Mouse (Mus musculus) gastrocnemius, postnatal 25 days (tissue): ENCODE data around the gene Soat2. TPM values are rescaled to one million over a fixed set of nuclear protein-coding genes. Genes with fewer than 3 reads are reported as not detected.

Experiments
- DNase-seq: peaks from one replicate; pipeline ENCODE4 v3.0.0; 2022
- total RNA-seq, 2 experiments: library from RNA; stranded (reverse); gene quantifications; 1 replicate in 1 of 2; 2 replicates in 1 of 2; pipeline ENCODE4 v1.2.3; 2021

The Soat2 gene
- total RNA-seq, 2 experiments from 2014 or later: 0.16 TPM; not detected in 1

DNA sequence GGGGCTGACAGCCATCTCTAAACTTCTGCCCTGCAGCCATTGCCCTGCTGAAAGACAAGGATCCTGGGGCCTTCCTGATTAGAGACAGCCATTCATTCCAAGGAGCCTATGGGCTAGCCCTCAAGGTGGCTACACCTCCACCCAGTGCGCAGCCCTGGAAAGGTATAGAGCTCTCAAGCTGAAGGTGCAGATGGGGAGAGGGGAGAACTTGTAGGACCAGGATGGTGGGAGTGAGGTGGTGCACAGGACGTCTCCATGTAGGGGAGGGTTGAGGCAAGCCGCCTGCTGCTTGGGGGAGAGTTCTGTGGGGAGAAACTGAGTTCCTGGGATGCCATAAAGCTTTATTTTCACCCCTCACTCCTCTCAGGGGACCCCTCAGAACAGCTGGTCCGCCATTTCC, 36.7 kb upstream of the Soat2 start:
- DNase-seq: no peak

DNA sequence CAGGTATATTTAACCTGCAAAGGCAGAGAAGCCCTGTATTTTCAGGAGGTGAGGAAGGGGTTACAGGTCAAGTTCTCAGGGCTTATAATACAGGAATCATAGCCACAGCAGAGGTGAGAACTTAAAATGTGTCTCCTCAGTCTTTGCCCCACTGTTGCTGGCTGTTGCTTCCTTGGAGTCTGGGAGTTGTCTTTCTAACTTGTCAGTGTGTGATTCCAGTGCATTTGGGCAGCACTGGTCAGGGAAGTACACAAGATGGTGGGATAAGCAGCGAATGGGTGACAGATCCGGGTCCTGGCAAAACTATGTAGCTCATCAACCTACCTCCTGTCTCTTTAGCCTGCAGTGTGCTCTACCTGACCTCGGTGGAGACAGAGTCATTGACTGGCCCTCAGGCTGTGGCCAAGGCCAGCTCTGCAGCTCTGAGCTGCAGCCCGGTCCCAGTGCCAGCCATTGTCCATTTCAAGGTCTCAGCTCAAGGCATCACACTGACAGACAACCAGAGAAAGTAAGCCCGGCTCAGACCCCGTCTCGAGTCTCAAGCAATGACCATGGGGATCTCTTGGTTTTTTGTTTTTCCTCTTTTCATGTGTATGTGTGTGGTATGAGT, 35.6 kb upstream of the Soat2 start:
- DNase-seq: no peak

DNA sequence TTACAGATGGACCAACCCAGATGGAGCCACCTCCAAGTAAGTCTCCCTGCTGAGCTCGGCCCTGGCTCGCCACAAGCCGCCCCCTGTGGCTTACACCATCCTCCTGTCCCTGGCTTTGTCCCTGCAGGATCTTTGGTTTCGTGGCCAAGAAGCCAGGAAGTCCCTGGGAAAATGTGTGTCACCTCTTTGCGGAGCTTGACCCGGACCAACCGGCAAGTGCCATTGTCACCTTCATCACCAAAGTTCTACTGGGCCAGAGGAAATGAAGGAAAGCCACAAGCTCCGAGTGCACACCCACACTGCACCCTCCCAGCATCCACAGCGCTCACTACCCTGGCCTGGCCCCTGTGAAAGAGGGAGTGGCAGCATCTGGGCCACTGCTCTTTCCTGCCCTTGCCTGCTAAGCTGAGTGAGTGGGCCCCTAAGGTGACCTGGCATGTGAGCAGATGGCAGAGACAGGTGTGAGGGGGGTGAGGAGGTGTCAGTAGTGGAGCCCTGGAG, 34.5 kb upstream of the Soat2 start:
- DNase-seq: no peak

DNA sequence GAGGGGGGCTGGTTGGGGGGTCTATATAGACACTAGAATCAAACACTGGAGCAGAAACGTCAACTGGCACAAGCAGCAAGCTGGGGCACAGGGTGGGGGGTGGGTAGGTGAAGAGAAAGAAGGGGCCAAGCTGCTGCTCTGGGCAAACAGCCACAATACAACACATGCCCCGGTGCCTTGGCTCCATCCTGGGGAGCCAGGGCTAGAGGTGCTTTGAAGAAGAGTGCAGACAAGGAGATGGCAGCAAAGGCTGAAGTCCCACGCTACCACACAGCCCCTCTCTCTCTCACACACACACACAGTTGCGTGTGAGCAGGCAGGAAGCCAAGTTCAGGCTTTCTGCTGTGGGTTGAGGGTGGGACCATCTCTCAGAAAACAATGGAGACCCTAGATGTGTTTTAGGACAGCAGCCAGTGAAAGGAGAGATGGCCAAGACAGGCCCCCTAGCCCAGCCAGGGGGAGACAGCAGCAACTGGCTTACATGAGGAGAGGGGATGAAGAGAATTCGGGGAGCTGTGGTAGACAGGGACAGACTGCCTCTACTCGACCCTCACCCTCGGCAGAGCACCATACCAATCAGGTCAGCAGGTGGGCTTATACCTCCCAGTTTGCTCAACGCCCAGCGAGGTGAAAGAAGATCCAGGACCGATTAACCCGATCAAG, 33.4 kb upstream of the Soat2 start:
- no peak for DNase-seq

DNA sequence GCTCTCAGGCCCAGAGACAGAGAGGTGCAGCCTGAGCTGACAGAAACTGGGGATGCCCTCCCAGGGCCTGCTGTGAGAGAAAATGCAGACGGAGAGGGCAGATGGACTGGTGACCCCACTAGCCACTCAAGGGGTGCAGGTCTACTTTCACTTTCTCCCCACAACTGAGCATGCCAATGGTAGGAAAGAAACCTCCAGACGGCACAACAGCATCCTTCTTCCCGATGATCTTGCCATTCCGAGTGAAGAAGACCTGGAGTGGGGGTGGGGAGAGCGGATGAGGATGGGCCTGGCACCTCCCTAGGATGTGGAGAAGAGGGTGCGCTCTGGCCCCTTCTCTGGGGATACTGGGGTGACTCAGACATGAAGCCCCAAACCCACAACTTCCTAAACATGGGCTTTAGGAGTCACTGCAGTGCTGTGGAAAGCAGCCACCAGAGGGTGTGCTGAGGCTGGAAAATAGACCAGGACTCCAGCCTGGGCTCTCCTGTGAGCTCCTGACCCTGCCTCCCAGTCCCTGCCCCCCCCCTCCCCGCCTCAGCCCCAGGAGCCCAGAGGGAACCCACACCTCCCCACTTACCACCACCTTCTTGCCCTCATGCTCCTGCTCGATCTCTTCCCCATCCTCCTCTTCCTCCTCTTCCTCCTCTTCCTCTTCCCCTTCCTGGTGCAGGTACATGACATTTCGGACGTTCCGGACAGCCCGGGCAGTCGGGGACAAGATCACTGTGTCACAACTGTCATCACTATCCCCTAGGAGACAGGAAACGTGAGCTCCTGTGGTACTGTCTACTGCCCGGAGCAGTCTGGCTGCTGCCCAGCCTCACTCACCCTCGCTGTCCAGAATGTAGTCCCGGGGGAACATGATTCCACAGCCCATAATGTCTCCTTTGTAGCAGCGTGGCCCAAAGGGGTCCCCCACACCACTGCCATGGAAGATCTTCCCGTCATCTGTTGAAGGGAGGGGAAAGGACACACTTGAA, 32.6 kb upstream of the Soat2 start:
- DNase-seq: peak; percentile 49

DNA sequence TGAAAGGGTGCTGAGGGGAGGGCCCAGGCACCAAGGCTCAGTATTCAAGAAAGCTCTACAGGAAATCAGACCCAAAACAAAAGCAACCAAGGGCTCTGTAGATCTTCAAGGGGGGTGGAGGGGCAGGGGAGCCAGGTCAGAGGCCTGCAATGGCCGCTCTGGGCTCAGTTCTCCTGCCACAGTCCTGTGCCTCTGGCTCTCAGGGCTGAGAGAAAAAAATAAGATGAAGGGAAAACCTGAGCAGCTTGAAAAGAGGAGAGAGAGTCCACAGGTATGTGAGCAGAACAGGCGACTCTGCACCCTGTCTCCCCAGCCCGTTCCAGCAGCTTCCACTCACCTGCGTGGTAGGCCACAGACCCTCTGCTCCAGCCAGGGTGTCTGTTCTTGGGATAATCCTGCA, 31.7 kb upstream of the Soat2 start:
- DNase-seq: no peak

DNA sequence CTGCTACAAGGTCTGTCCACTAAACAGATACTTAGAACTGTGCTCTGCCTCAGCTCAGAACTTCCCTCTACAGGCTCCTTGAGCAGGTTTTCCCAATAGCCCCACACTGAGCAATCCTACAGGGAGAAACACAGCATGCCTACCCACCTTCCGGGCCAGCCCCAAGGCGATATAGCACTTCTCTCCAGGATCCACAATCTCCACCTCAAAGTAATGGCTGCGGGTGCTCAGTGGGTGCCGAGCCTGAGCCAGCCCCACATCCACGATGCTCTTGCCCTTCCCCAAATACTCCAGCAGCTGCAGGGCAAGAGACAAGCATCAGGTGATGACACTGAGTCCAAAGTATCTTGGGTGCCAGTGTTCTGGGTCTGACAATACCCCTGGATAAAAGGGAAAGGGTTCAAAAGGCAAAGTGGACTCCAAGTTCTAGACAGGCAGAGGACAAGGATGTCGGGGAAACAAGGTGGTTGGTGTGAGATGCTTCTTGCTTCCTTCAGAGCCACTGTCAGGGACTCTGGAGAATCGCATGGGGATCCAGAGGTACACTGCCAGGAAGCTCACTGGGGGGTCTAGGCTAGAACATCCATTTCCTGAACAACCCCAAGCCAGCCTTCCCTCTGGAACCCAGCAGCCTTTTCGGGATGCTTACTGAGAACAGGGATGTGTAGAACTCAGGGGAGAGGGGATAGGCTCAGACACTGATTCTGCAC, 31.1 kb upstream of the Soat2 start:
- no peak for DNase-seq

DNA sequence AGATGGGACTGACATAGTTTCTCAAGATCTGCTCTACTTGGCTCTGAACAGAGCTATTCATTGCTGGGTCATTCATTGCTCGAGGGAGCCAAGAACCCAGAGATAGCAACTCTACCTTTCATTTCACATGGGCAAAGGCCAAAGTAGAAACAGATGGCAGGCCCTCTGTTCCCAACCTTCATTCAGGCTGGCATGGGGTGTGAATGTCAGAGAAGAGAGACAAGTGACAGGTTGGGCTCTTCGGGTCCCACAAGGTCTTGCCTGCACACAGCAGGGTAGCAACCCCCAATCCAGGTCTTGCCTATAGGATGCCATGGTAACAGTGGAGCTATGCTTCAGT, 30.5 kb upstream of the Soat2 start:
- no peak for DNase-seq

DNA sequence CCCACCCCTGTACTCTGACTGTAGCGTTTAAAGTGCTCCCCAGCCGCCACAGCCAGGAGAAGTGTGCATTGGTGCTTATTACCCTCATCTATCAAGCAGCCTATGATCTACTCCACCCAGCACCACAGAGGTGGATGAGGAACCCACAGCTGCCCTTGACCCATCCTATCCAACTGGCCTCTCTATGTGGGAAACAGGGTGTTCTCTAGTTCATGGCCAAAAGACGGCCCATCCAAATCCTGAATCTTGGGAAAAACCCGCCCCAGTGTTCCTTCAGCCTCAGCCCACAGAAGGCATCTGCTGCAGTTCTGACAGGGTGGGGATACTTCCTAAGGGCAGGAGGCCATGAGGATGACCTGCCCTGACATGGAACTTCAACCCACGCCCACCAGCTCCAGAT, 29.8 kb upstream of the Soat2 start:
- DNase-seq: peak; percentile 77

DNA sequence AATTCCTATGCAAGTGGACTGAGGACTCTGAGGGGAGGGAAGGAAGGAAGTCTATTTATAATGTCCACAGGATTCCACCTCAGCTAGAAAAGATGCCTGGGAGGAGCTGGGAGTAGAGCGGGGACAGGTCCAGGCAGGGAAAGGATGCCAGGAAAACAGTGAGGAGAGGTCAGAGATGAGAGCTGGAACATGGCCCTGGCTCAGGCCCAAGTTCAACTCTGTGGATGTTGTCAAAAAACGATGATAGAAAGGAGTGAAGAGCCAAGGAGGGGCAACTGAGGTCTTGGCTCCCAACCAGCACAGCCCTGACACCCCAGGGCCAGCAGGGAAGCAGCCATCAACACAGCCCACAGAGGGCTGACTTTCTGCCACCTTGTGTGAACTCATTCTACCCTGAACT, 24.0 kb upstream of the Soat2 start:
- peak; percentile 55 for DNase-seq

DNA sequence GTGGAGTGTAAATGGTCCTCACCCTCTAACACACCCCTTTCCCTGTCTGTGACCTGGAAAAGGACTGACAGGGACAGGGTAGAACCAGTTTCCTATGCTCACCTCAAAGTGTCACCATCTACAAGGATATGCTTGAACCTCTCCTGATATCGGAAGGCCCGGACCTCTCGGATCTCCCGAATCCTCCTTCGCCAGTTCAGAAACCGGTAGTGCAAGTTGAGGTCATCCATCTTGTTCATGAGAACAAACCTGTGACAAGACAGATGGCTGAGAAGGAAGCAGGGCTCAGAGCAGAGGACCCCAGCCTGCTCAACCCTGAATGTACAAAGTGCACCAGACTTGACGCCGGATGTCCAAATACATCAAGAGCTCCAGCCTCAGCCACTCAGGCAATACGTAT, 17.0 kb upstream of the Soat2 start:
- DNase-seq: no peak

DNA sequence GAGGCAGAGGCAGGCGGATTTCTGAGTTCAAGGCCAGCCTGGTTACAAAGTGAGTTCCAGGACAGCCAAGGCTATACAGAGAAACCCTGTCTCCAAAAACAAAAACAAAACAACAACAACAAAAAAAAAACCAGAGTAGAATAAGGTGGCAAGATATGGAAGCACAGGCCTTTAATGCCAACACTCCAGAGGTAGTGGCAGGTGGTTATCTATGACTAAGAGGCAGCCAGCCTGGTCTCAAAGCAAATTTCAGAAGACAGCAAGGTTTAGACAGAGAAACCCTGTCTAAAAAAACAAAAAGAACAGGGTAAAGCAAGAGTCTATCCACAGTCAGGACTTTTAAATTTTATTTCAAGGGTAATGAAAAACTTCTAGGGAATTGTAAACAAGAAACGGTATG, 15.6 kb upstream of the Soat2 start:
- DNase-seq: no peak

DNA sequence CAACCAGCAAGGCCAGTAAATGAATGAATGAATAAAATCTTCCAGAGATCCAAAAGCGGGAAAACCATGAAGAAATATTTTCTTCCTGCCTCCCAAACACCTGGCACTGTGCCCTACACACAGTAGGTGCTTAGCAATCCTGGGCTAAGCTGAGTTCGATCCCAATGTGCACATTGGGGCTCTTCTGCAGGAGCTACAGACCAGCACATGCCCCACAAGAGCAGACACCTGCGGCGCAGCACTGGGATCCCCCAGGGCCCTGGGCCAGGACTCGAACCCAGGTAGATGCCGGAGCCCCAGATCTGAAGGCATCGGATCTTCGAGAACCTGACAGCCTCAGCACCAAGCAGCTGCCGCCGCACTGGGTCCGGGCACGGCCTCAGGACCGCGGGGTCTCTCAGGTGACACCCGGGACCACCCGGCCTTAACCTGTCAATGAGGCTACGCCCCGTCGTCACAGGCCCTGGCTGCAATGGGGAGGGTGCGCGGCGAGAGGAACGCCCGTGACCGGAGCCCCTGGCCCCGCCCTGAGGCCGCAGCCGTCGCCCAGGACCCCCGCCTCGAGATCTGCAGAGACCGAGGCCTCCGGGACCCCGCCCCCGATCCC, 14.7 kb upstream of the Soat2 start:
- DNase-seq: no peak

DNA sequence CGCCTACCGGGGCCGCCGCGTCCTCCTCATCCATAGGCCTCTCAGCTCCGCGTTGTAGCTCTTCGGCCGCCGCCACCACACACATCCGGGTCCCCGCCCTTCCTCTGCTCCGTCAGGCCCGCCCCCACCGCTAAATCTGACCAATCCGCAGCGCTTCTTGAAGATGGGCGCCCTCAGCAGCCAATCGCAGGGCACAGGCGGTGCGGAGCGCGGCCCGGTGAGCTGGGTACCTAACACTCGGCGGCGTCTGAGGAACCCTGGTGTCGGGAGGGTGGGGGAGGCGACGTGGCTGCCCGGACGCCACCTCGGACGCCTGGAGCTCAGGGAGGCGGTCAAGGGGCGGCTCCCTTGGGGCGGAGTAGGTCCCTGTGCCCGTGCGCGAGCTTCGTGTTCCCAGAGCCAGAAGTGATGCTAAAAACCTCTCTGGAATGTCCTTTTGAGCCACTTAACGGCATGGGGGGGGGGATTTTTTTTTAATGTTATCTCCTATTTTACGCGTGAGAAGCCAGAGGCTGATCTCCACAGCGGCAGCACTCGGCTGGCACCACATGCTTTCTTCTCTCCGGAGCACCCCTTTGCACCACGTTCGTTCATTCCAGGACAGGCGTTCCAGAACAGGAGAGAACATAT, 14.1 kb upstream of the Soat2 start, which contains the start of gene Spryd3:
Gene Spryd3 (minus strand): TSS at position 106 of the 630 bp plus-strand sequence.
- DNase-seq: peak; percentile 97

DNA sequence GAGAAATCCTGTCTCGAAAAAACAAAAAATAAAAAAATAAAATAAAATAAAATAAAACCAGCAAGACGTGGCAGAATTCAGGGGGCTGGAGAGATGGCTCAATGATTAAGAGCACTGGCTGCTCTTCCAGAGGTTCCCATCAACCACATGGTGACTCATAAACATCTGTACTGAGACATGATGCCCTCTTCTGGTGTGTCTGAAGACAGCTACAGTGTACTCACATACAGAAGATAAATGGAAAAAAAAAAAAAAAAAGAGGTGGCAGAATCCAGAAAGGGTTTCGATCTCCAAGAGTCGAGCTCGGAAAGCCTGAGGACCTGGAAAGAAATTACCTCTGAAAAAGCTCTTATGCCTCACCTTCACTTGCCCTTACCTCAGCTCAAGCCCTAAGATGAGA, 9.2 kb upstream of the Soat2 start:
- DNase-seq: no peak

DNA sequence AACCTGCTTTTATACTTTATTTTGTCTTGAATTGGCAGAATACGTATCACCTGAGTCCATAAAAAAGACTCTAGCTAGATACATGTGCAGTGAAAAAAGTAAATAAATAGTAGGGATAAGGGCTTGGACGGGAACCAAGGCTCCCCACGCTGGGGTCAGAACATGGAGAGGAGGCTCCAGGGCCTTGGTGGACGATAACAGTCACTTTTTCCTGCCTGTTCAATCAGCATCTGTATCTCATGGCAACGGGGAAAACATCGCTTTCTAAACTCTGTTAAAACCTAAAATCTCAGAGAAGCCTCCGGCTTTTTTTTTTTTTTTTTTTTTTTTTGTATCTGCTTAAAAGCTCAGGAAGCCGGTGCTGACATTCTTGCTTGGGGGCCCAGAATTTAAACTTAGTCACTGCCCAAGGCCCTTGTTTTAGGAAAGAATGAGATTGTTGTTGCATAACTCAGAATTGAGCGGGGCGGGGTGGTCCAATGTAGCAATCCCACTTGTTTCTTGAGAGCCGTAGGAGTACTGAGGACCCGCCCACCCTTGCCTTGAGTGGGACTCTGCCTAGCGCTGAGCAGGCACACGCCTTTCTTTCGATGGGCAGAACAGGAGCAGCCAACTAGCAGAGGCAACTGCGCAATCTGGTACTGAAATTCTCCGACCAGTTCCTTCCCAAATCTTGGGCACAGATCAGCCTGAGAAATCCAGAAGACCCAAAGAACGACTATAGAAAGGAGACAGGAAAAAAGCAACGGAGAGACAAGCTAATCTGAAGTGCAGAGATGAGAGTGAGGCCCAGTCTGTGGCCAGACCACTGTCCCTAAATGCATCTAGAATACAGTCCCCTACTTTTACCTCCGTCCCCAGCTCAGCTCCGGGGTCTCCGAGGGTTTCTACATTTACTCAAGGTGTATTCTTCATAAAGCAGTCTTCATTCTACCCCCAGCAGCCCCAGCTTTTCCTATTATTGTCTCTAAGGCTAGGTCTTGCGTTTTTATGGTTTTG, 7.1 kb upstream of the Soat2 start:
- DNase-seq: peak; percentile 68

DNA sequence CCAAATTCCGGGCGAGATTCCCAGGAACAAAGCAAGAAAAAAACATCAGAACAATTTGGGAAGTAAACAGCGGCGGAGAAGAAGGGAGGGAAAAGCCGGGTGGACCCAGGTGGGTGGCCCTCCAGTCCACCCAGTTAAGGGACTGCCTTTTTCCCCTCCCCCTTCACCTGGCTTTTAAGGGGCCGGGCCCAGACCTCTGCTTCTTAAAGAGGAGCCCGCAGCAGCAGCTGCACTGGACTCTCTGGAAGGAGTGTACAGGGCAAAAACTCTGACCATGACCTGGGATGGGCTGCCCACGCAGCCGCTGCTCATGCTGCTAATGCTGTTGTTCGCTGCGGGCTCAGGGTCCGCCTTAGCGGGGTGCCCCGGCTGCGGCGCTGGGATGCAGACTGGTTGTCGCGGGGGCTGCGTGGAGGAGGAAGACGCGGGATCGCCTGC, 6.0 kb upstream of the Soat2 start, which contains the start of gene Igfbp6:
Gene Igfbp6 (plus strand): TSS at position 89 of the 438 bp plus-strand sequence.
- DNase-seq: peak; percentile 59

DNA sequence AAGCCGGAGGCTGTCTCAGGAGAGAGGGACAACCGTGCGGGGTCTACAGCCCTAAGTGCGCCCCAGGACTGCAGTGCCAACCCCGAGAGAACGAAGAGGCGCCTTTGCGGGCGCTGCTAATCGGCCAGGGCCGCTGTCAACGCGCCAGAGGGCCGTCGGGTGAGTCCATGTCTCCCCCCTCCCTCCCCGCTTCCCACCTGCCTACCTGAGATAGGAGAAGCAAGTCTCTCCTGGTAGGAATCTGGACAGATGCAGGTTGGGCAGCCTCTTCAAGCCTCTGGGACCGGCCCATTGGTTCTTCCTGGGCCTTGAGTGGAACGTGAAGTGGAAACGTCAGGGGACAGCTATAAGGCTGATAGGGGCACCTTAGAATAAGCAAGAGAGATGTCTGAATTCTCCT, 5.6 kb upstream of the Soat2 start:
- DNase-seq: no peak

DNA sequence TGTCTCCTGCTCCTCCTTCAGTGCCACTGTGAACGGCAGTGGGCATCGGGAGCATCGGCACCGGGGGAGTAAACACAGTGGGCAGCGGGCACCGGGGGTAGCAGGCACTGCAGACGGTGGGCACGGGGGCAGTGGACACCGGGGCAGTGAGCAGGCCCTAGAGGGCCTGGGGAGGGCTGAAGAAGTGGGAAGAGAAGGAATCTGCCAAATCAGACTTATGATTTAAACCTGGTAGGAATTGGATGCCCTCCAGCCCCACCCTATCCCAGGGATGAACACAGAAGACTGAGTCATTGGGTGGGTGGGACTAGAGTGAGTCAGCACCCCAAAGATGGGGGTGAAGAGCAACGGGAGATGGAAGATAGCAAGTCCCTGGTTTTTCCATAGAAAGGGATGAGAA, 5.0 kb upstream of the Soat2 start:
- peak; percentile 69 for DNase-seq

DNA sequence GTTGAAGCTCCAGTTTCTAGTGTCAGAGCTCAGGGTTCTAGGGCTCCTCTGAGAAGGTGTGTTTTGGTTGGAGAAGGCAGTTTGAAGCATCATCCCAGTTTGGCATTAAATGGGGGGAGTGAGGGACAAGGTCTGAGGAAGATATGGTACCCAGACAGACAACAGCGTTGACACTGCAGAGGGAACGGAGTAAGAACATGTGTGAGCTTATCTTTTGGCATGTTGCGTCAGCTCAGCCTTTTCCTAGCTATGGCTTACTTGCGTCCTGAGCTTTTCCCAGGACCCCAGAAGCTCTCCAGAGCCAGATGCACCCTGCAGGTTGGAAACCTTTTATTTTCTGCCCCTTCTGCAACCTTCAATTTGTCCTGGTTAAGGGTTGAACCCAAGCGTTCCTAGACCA, 4.2 kb upstream of the Soat2 start:
- DNase-seq: no peak
